Mouse (Mus musculus): ENCODE data around the gene Glipr1l2. TPM values are rescaled to one million over a fixed set of nuclear protein-coding genes. Genes with fewer than 3 reads are reported as not detected.
"Not testable (repeated sequence)": the region's sequence is repeated elsewhere in the genome, so short reads cannot be mapped to it uniquely, and the experiment has no call there.

Gene Glipr1l2
- not detected in 2 replicates for polyA plus RNA-seq (2014; fragmentation: Nextera tagmentation; extraction: Ambion mirVana)

- H3K9ac ChIP-seq (ENCODE audit: low read depth, low read length), result no peak within 1 kb of the TSS
- no peaks in the 10 kb centered on the region for H3K27me3 ChIP-seq (replicated peaks; ENCODE audit: control insufficient read depth, insufficient read depth, low read length)
- H3K27ac ChIP-seq (replicated peaks; ENCODE audit: low read depth, low read length), result no peak within 1 kb of the TSS
- DNase-seq (ENCODE audit: low spot score), result no peak
- H3K4me3 ChIP-seq (ENCODE audit: low read depth, low read length), result no peak within 1 kb of the TSS
- WGBS, result 92% methylated on average over 14 of the region's 14 CpGs
- H3K4me2 ChIP-seq (ENCODE audit: low read depth, low read length), result no peak within 1 kb of the TSS
- H3K9me3 ChIP-seq (ENCODE audit: control insufficient read depth, low read length), result no peaks in the 10 kb centered on the region
- no peaks in the 10 kb centered on the region for H3K36me3 ChIP-seq (ENCODE audit: control insufficient read depth, insufficient read depth, low read length)
- ATAC-seq (ENCODE audit: low read depth), result no peak
- no peaks in the 10 kb centered on the region for H3K4me1 ChIP-seq (ENCODE audit: control insufficient read depth, insufficient read depth, low read length)
These were observed at the start of gene Glipr1l2 for GRCm38 (mm10) chr10:112083157-112083556. Gene Glipr1l2 (plus strand): TSS chr10:112083354.

- not testable (repeated sequence) for H3K4me1 ChIP-seq (ENCODE audit: control insufficient read depth, insufficient read depth, low read length); H3K4me2 ChIP-seq (ENCODE audit: low read depth, low read length); DNase-seq (ENCODE audit: low spot score); H3K4me3 ChIP-seq (ENCODE audit: low read depth, low read length); H3K27ac ChIP-seq (replicated peaks; ENCODE audit: low read depth, low read length); H3K9me3 ChIP-seq (ENCODE audit: control insufficient read depth, low read length); H3K36me3 ChIP-seq (ENCODE audit: control insufficient read depth, insufficient read depth, low read length); H3K9ac ChIP-seq (ENCODE audit: low read depth, low read length); ATAC-seq (ENCODE audit: low read depth); H3K27me3 ChIP-seq (replicated peaks; ENCODE audit: control insufficient read depth, insufficient read depth, low read length)
- WGBS, result 73% methylated on average over 9 of the region's 9 CpGs
These were observed 39.6 kb upstream of the Glipr1l2 start for GRCm38 (mm10) chr10:112043523-112043922.

- not testable (repeated sequence) for H3K4me3 ChIP-seq (ENCODE audit: low read depth, low read length); H3K9me3 ChIP-seq (ENCODE audit: control insufficient read depth, low read length); H3K27me3 ChIP-seq (replicated peaks; ENCODE audit: control insufficient read depth, insufficient read depth, low read length); H3K27ac ChIP-seq (replicated peaks; ENCODE audit: low read depth, low read length); H3K9ac ChIP-seq (ENCODE audit: low read depth, low read length); H3K36me3 ChIP-seq (ENCODE audit: control insufficient read depth, insufficient read depth, low read length); DNase-seq (ENCODE audit: low spot score); H3K4me2 ChIP-seq (ENCODE audit: low read depth, low read length); H3K4me1 ChIP-seq (ENCODE audit: control insufficient read depth, insufficient read depth, low read length); ATAC-seq (ENCODE audit: low read depth)
- 41% methylated on average over 12 of the region's 14 CpGs for WGBS
These were observed 38.9 kb upstream of the Glipr1l2 start for GRCm38 (mm10) chr10:112044283-112044682.

GRCm38 (mm10) chr10:112051220-112051619, 31.9 kb upstream of the Glipr1l2 start:
- no peaks in the 10 kb centered on the region for H3K4me1 ChIP-seq (ENCODE audit: control insufficient read depth, insufficient read depth, low read length)
- no peaks in the 10 kb centered on the region for H3K36me3 ChIP-seq (ENCODE audit: control insufficient read depth, insufficient read depth, low read length)
- H3K27ac ChIP-seq (replicated peaks; ENCODE audit: low read depth, low read length), result no peak overlapping the region
- no peak overlapping the region for H3K4me2 ChIP-seq (ENCODE audit: low read depth, low read length)
- no peaks in the 10 kb centered on the region for H3K27me3 ChIP-seq (replicated peaks; ENCODE audit: control insufficient read depth, insufficient read depth, low read length)
- no peaks in the 10 kb centered on the region for H3K9me3 ChIP-seq (ENCODE audit: control insufficient read depth, low read length)
- H3K9ac ChIP-seq (ENCODE audit: low read depth, low read length), result no peak overlapping the region
- DNase-seq (ENCODE audit: low spot score), result no peak
- no peak for ATAC-seq (ENCODE audit: low read depth)
- H3K4me3 ChIP-seq (ENCODE audit: low read depth, low read length), result no peak overlapping the region

GRCm38 (mm10) chr10:112051956-112052355, 31.2 kb upstream of the Glipr1l2 start:
- not testable (repeated sequence) for H3K27me3 ChIP-seq (replicated peaks; ENCODE audit: control insufficient read depth, insufficient read depth, low read length); H3K4me2 ChIP-seq (ENCODE audit: low read depth, low read length); H3K36me3 ChIP-seq (ENCODE audit: control insufficient read depth, insufficient read depth, low read length); H3K9me3 ChIP-seq (ENCODE audit: control insufficient read depth, low read length); H3K9ac ChIP-seq (ENCODE audit: low read depth, low read length); H3K4me1 ChIP-seq (ENCODE audit: control insufficient read depth, insufficient read depth, low read length); ATAC-seq (ENCODE audit: low read depth); H3K4me3 ChIP-seq (ENCODE audit: low read depth, low read length); H3K27ac ChIP-seq (replicated peaks; ENCODE audit: low read depth, low read length)
- 70% methylated on average over 2 of the region's 2 CpGs for WGBS
- peak; percentile 12 for DNase-seq (ENCODE audit: low spot score)

- H3K9me3 ChIP-seq (ENCODE audit: control insufficient read depth, low read length), result no peaks in the 10 kb centered on the region
- ATAC-seq (ENCODE audit: low read depth) (peak; percentile 86), DNase-seq (ENCODE audit: low spot score) (peak; percentile 81)
- no peaks in the 10 kb centered on the region for H3K4me1 ChIP-seq (ENCODE audit: control insufficient read depth, insufficient read depth, low read length)
- WGBS, result 49% methylated on average over 14 of the region's 14 CpGs
- no peak within 1 kb of the TSS for H3K27ac ChIP-seq (replicated peaks; ENCODE audit: low read depth, low read length)
- H3K9ac ChIP-seq (ENCODE audit: low read depth, low read length), result no peak within 1 kb of the TSS
- no peak within 1 kb of the TSS for H3K4me2 ChIP-seq (ENCODE audit: low read depth, low read length)
- no peaks in the 10 kb centered on the region for H3K27me3 ChIP-seq (replicated peaks; ENCODE audit: control insufficient read depth, insufficient read depth, low read length)
- no peak within 1 kb of the TSS for H3K4me3 ChIP-seq (ENCODE audit: low read depth, low read length)
- H3K36me3 ChIP-seq (ENCODE audit: control insufficient read depth, insufficient read depth, low read length), result no peaks in the 10 kb centered on the region
These were observed 23.2 kb upstream of the Glipr1l2 start, which contains the start of gene Glipr1l1 for GRCm38 (mm10) chr10:112059702-112060582. Gene Glipr1l1 (plus strand): TSS chr10:112060189.

GRCm38 (mm10) chr10:112060583-112060934, 22.6 kb upstream of the Glipr1l2 start:
- H3K4me1 ChIP-seq (ENCODE audit: control insufficient read depth, insufficient read depth, low read length); H3K36me3 ChIP-seq (ENCODE audit: control insufficient read depth, insufficient read depth, low read length); H3K9ac ChIP-seq (ENCODE audit: low read depth, low read length); H3K9me3 ChIP-seq (ENCODE audit: control insufficient read depth, low read length); H3K27me3 ChIP-seq (replicated peaks; ENCODE audit: control insufficient read depth, insufficient read depth, low read length); DNase-seq (ENCODE audit: low spot score); ATAC-seq (ENCODE audit: low read depth); H3K4me2 ChIP-seq (ENCODE audit: low read depth, low read length); H3K4me3 ChIP-seq (ENCODE audit: low read depth, low read length); H3K27ac ChIP-seq (replicated peaks; ENCODE audit: low read depth, low read length): not testable (repeated sequence)
- 66% methylated on average over 6 of the region's 6 CpGs for WGBS

- ATAC-seq (ENCODE audit: low read depth), result no peak
- Histone ChIP-seq H3K9ac (ENCODE audit: low read depth, low read length) (no peak overlapping the region), H3K4me2 (ENCODE audit: low read depth, low read length) (no peak overlapping the region), H3K4me3 (ENCODE audit: low read depth, low read length) (no peak overlapping the region), H3K36me3 (ENCODE audit: control insufficient read depth, insufficient read depth, low read length) (no peaks in the 10 kb centered on the region), H3K9me3 (ENCODE audit: control insufficient read depth, low read length) (no peaks in the 10 kb centered on the region), H3K4me1 (ENCODE audit: control insufficient read depth, insufficient read depth, low read length) (no peaks in the 10 kb centered on the region), H3K27ac (replicated peaks; ENCODE audit: low read depth, low read length) (no peak overlapping the region), H3K27me3 (replicated peaks; ENCODE audit: control insufficient read depth, insufficient read depth, low read length) (no peaks in the 10 kb centered on the region)
- WGBS, result 44% methylated on average over 2 of the region's 2 CpGs
- no peak for DNase-seq (ENCODE audit: low spot score)
These were observed 3.1 kb upstream of the Glipr1l2 start for GRCm38 (mm10) chr10:112080044-112080443.

- not testable (repeated sequence) for H3K36me3 ChIP-seq (ENCODE audit: control insufficient read depth, insufficient read depth, low read length); H3K4me2 ChIP-seq (ENCODE audit: low read depth, low read length); H3K9me3 ChIP-seq (ENCODE audit: control insufficient read depth, low read length); H3K27me3 ChIP-seq (replicated peaks; ENCODE audit: control insufficient read depth, insufficient read depth, low read length); ATAC-seq (ENCODE audit: low read depth); H3K9ac ChIP-seq (ENCODE audit: low read depth, low read length); H3K4me1 ChIP-seq (ENCODE audit: control insufficient read depth, insufficient read depth, low read length); H3K27ac ChIP-seq (replicated peaks; ENCODE audit: low read depth, low read length); H3K4me3 ChIP-seq (ENCODE audit: low read depth, low read length)
- DNase-seq (ENCODE audit: low spot score), result peak; percentile 23
- 4% methylated on average over 5 of the region's 5 CpGs for WGBS
These were observed 22.6 kb downstream of the Glipr1l2 start for GRCm38 (mm10) chr10:112105785-112106184.

Measured in embryonic facial prominence, embryonic 14.5 days (tissue).